Mouse (Mus musculus) forebrain, postnatal 0 days (tissue): ENCODE measurements at regions not wholly inside any gene's neighbourhood (a gene's known extent, or its start where the extent isn't known, plus 50 kb on each side); places are given as distances from the start of the nearest gene placed in this dataset.
"Not testable (repeated sequence)": the region's sequence is repeated elsewhere in the genome, so short reads cannot be mapped to it uniquely, and the experiment has no call there.

Experiments
- ATAC-seq: fragments of 200-750 bp; cut with Nextera tagmentation; 2 replicates; pipeline ENCODE4 v1.8.0; 2017; ENCODE audit warnings: mild to moderate bottlenecking, moderate library complexity
- DNase-seq: peaks from one replicate; pipeline ENCODE4 v3.0.0-alpha.2; 2015
- H3K27ac ChIP-seq: fragments of 300-500 bp; sonication (generic); 2 replicates; pipeline ENCODE4 v1.5.1; 2014; ENCODE audit warnings: low read depth, mild to moderate bottlenecking, antibody characterized with exemption, low read length, moderate library complexity, mixed read lengths
- H3K27me3 ChIP-seq: fragments of 300-500 bp; sonication (generic); 2 replicates; pipeline ENCODE4 v1.6.1; 2014; ENCODE audit warnings: mild to moderate bottlenecking, low read length, mixed read lengths; ENCODE audit not compliant: insufficient read depth
- H3K36me3 ChIP-seq: fragments of 300-500 bp; sonication (generic); 2 replicates; pipeline ENCODE4 v1.6.1; 2014; ENCODE audit warnings: mild to moderate bottlenecking, moderate library complexity; ENCODE audit not compliant: insufficient read depth
- H3K4me1 ChIP-seq: fragments of 300-500 bp; sonication (generic); 2 replicates; pipeline ENCODE4 v1.6.1; 2014; ENCODE audit warnings: antibody characterized with exemption; ENCODE audit not compliant: insufficient read depth
- H3K4me2 ChIP-seq: fragments of 300-500 bp; sonication (generic); 2 replicates; pipeline ENCODE4 v1.6.1; 2014; ENCODE audit warnings: low read depth, mild to moderate bottlenecking, moderate library complexity
- H3K4me3 ChIP-seq: fragments of 300-500 bp; sonication (generic); 2 replicates; pipeline ENCODE4 v1.5.1; 2014; ENCODE audit warnings: low read depth, low read length, mixed read lengths
- H3K9ac ChIP-seq: fragments of 300-500 bp; sonication (generic); 2 replicates; pipeline ENCODE4 v1.6.1; 2014; ENCODE audit warnings: mild to moderate bottlenecking
- H3K9me3 ChIP-seq: fragments of 300-500 bp; sonication (generic); 2 replicates; pipeline ENCODE4 v1.6.1; 2016; ENCODE audit warnings: low read length
- CTCF ChIP-seq: sonication (generic); IDR thresholded peaks from 2 replicates; pipeline ENCODE4 v1.5.1; 2016; ENCODE audit warnings: antibody characterized with exemption, control low read depth, low read depth
- WGBS: fragments of 180-500 bp; shearing (Covaris S2); extraction: QIAGEN DNeasy Blood & Tissue Kit; methylation state at CpG from one replicate; pipeline ENCODE4 v1.1.7; 2014; 5-methylcytosine and 5-hydroxymethylcytosine counted together

- no peak overlapping the region for H3K4me2 ChIP-seq
- H3K27ac ChIP-seq, result no peak overlapping the region
- H3K9ac ChIP-seq, result no peak overlapping the region
- no peak overlapping the region for H3K4me3 ChIP-seq
- WGBS, result 38% methylated on average over 9 of the region's 9 CpGs
- DNase-seq, result no peak
- H3K27me3 ChIP-seq, result no peaks in the 10 kb centered on the region
- H3K4me1 ChIP-seq, result no peaks in the 10 kb centered on the region
- H3K36me3 ChIP-seq, result no peaks in the 10 kb centered on the region
- no peaks in the 10 kb centered on the region for H3K9me3 ChIP-seq
- ATAC-seq, result no peak
- TF ChIP-seq CTCF, result no peak
These were observed 147.5 kb upstream of the Sfswap start for GRCm38 (mm10) chr5:129353549-129353948.

- ATAC-seq (no peak), DNase-seq (no peak)
- Histone ChIP-seq H3K9ac (no peak overlapping the region), H3K36me3 (no peaks in the 10 kb centered on the region), H3K27ac (no peak overlapping the region), H3K4me1 (no peaks in the 10 kb centered on the region), H3K4me3 (no peak overlapping the region), H3K9me3 (no peaks in the 10 kb centered on the region), H3K4me2 (no peak overlapping the region), H3K27me3 (no peaks in the 10 kb centered on the region)
- 86% methylated on average over 5 of the region's 5 CpGs for WGBS
- 0 out of 2 replicates have a peak, but pooled peaks have one; percentile 11 for TF ChIP-seq CTCF
These were observed 146.1 kb upstream of the Sfswap start for GRCm38 (mm10) chr5:129354877-129355276.

DNA sequence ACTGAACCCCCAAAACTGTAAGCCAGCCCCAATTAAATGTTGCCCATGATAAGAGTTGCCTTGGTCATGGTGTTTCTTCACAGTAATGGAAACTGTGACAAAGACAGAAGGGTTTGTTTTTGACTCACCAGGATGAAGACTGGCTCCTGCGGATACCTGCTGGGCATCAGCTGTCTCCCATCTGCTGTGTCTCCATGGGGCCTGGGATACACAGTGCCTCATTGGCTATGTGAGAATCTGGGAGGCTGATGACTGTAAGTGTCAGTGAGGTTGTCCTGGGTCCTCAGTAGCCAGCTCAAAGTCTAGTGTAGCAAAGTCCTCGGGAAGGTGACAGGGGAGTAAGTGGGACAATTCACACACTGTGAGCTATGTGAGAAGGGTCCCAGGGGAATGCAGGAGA, 139.5 kb upstream of the Sfswap start:
- H3K27ac ChIP-seq, result no peak overlapping the region
- no peak overlapping the region for H3K4me2 ChIP-seq
- no peak overlapping the region for H3K4me3 ChIP-seq
- no peaks in the 10 kb centered on the region for H3K27me3 ChIP-seq
- H3K9ac ChIP-seq, result no peak overlapping the region
- no peaks in the 10 kb centered on the region for H3K9me3 ChIP-seq
- 84% methylated on average over 2 of the region's 2 CpGs for WGBS
- TF ChIP-seq CTCF, result no peak
- H3K4me1 ChIP-seq, result no peaks in the 10 kb centered on the region
- no peaks in the 10 kb centered on the region for H3K36me3 ChIP-seq
- DNase-seq (no peak), ATAC-seq (no peak)

GRCm38 (mm10) chr5:129363189-129363588, 137.8 kb upstream of the Sfswap start:
- Histone ChIP-seq H3K36me3 (no peaks in the 10 kb centered on the region), H3K4me2 (no peak overlapping the region), H3K27ac (no peak overlapping the region), H3K9me3 (no peaks in the 10 kb centered on the region), H3K27me3 (no peaks in the 10 kb centered on the region), H3K4me1 (no peaks in the 10 kb centered on the region), H3K9ac (no peak overlapping the region), H3K4me3 (no peak overlapping the region)
- WGBS, result 72% methylated on average over 10 of the region's 10 CpGs
- ATAC-seq, result no peak
- TF ChIP-seq CTCF, result no peak
- DNase-seq, result no peak

GRCm38 (mm10) chr5:129365026-129365425, 136.0 kb upstream of the Sfswap start:
- Histone ChIP-seq H3K4me2 (no peak overlapping the region), H3K4me3 (no peak overlapping the region), H3K9me3 (no peaks in the 10 kb centered on the region), H3K36me3 (no peaks in the 10 kb centered on the region), H3K27me3 (no peaks in the 10 kb centered on the region), H3K9ac (no peak overlapping the region), H3K27ac (no peak overlapping the region), H3K4me1 (no peaks in the 10 kb centered on the region)
- ATAC-seq (no peak), DNase-seq (no peak)
- TF ChIP-seq CTCF, result no peak
- 67% methylated on average over 8 of the region's 8 CpGs for WGBS

GRCm38 (mm10) chr5:129367266-129367665, 133.8 kb upstream of the Sfswap start:
- DNase-seq (no peak), ATAC-seq (no peak)
- 86% methylated on average over 13 of the region's 13 CpGs for WGBS
- Histone ChIP-seq H3K4me2 (no peak overlapping the region), H3K9ac (no peak overlapping the region), H3K27me3 (no peaks in the 10 kb centered on the region), H3K9me3 (no peaks in the 10 kb centered on the region), H3K4me1 (no peaks in the 10 kb centered on the region), H3K36me3 (no peaks in the 10 kb centered on the region), H3K27ac (no peak overlapping the region), H3K4me3 (no peak overlapping the region)
- TF ChIP-seq CTCF, result no peak

GRCm38 (mm10) chr5:129380861-129381260, 120.2 kb upstream of the Sfswap start:
- no peak overlapping the region for H3K9ac ChIP-seq
- ATAC-seq, result no peak
- no peak overlapping the region for H3K4me2 ChIP-seq
- no peaks in the 10 kb centered on the region for H3K36me3 ChIP-seq
- H3K27ac ChIP-seq, result no peak overlapping the region
- no peaks in the 10 kb centered on the region for H3K27me3 ChIP-seq
- H3K4me1 ChIP-seq, result no peaks in the 10 kb centered on the region
- no peak overlapping the region for H3K4me3 ChIP-seq
- H3K9me3 ChIP-seq, result 0 out of 2 replicates have a peak, but pooled peaks cover 6% of the 10 kb centered on the region
- DNase-seq, result no peak
- no peak for TF ChIP-seq CTCF
- 95% methylated on average over 7 of the region's 7 CpGs for whole genome bisulfite sequencing

DNA sequence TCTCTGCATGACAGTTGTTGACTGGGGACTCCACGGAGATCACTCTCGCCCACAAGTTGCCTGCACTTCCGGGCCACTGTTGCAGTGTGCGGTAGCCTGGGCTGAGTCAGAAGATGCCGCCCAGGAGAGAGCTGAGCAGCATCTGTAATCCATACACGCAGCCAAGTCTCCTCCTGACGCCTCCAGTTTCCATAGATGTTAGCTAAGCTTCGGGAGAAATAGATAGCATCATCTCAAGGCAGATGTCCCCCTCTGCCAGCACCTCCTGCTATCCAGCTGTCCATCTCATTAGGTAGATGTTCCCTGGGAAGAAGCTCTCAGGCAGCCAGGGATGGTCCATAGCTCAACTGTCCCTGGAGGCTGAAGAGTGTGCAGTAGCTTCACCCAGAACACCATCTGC, 116.0 kb upstream of the Sfswap start:
- Histone ChIP-seq H3K36me3 (no peaks in the 10 kb centered on the region), H3K27me3 (no peaks in the 10 kb centered on the region), H3K4me1 (no peaks in the 10 kb centered on the region; the same call in 1 of the 2 replicates), H3K27ac (no peak overlapping the region), H3K9me3 (no peaks in the 10 kb centered on the region), H3K9ac (no peak overlapping the region), H3K4me3 (no peak overlapping the region), H3K4me2 (no peak overlapping the region)
- DNase-seq (no peak), ATAC-seq (no peak)
- no peak for TF ChIP-seq CTCF
- 90% methylated on average over 8 of the region's 8 CpGs for WGBS

GRCm38 (mm10) chr5:129385965-129386643, 114.9 kb upstream of the Sfswap start:
- H3K9ac ChIP-seq, H3K9me3 ChIP-seq, H3K36me3 ChIP-seq, H3K4me2 ChIP-seq, DNase-seq, H3K27ac ChIP-seq, H3K27me3 ChIP-seq, H3K4me3 ChIP-seq, H3K4me1 ChIP-seq: not testable (repeated sequence)
- peak; percentile 94 for ATAC-seq
- 62% methylated on average over 2 of the region's 7 CpGs for WGBS

- ATAC-seq, result peak; percentile 96
- WGBS, result no CpG with 5 or more reads among the region's 8 CpGs
- not testable (repeated sequence) for H3K36me3 ChIP-seq
These were observed 114.3 kb upstream of the Sfswap start for GRCm38 (mm10) chr5:129386671-129387070.

More at GRCm38 (mm10) chr5:129386671-129387070, 114.3 kb upstream of the Sfswap start:
- not testable (repeated sequence) for H3K4me1 ChIP-seq, DNase-seq, H3K9ac ChIP-seq, H3K9me3 ChIP-seq, H3K4me2 ChIP-seq, H3K27me3 ChIP-seq, H3K27ac ChIP-seq, H3K4me3 ChIP-seq
